Mouse (Mus musculus) ES-Bruce4 (cell line): ENCODE measurements around the gene Miga2.

Experiments used
- CTCF ChIP-seq: IDR thresholded peaks from one replicate; pipeline ENCODE4 v1.8.1; 2011; ENCODE audit warnings: low read depth, low read length
- POLR2A ChIP-seq: IDR thresholded peaks from one replicate; pipeline ENCODE4 v1.8.1; 2011; ENCODE audit warnings: low read length; ENCODE audit not compliant: insufficient read depth

DNA sequence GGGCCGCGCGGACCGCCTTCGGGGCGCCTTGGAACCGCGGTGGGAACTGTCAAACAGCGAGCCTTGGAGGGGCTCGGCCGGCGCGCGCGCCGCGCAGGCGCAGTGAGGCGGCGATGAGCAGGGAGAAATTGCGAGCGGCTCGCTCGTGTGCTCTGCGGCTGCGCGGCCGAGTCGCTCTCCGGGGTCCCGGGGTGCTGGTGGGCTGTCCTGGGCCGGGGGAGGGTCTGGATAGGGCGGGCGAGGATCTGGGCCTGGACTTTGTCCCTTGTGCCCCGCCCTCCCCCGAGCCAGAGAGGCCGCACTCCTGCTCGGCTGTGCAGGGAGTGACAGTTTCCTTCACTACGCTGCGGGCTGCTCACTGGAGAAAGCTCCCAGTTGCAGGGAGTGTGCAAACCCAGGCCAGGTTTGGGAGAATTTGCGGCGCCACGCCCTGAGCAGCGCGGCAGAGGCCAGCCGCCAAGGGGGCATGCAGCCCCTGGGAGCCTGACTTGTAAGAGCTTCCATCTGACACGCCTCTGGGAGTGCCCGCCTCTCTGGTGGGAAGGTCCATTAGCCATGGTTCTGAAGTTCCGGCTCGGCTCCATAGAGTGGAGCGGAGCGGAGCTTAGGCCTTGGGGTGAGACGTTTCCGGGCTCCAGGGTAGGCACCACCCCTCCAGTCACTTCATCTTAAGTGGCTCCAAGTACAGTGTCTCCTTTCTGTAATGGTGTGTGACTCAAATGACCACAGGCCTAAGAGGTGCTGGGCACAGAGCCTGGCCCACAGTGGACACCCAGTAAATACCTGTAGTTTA is 28.7 kb downstream of the Miga2 start:
- TF ChIP-seq POLR2A (no peak), CTCF (no peak)
